Mouse (Mus musculus): ENCODE data around the gene Kif1a. TPM values are rescaled to one million over a fixed set of nuclear protein-coding genes. Genes with fewer than 3 reads are reported as not detected.
"Not testable (repeated sequence)": the region's sequence is repeated elsewhere in the genome, so short reads cannot be mapped to it uniquely, and the experiment has no call there.

Kif1a gene
- polyA plus RNA-seq, 1 experiment from 2014 or later = 182 TPM

DNA sequence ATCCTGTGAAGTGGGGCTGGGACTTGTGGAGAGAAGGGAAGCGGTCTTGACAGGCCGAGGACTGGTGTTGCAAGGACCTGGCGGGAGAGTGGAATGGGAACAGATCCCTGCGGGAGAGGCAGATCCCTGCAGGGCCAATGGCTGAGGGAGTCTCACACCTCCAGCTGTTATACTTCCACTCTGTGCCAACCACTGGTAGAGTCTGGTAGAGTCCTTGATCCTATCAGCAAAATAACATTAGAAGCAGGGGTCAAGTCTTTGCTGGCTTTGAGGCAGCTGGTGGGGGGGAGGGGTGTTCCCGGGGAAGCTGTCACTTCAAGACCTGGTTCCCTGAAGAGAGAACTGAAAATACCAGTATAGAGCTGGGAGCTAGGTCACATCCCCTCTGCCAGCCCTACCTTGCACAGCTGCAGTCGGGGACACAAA, 125.6 kb downstream of the Kif1a start:
- no peaks in the 10 kb centered on the region for H3K36me3 ChIP-seq (ENCODE audit: control insufficient read depth, insufficient read depth, low read length)
- no peak overlapping the region for H3K9ac ChIP-seq (ENCODE audit: low read length)
- no peak overlapping the region for H3K4me3 ChIP-seq (ENCODE audit: low read depth, low read length)
- WGBS = 62% methylated on average over 6 of the region's 6 CpGs
- no peaks in the 10 kb centered on the region for H3K4me1 ChIP-seq (ENCODE audit: control insufficient read depth, insufficient read depth, low read length)
- no peak for DNase-seq (ENCODE audit: low spot score)
- no peaks in the 10 kb centered on the region for H3K9me3 ChIP-seq (replicated peaks; ENCODE audit: control insufficient read depth, low read length)
- H3K27me3 ChIP-seq (replicated peaks; ENCODE audit: control insufficient read depth, insufficient read depth, low read length) = no peaks in the 10 kb centered on the region
- no peak overlapping the region for H3K27ac ChIP-seq (ENCODE audit: low read depth, low read length)
- H3K4me2 ChIP-seq (ENCODE audit: low read length) = no peak overlapping the region
- ATAC-seq = no peak

- no peak overlapping the region for H3K9ac ChIP-seq (ENCODE audit: low read length)
- H3K27ac ChIP-seq (ENCODE audit: low read depth, low read length) = no peak overlapping the region
- no peaks in the 10 kb centered on the region for H3K9me3 ChIP-seq (replicated peaks; ENCODE audit: control insufficient read depth, low read length)
- 79% methylated on average over 1 of the region's 1 CpGs for WGBS
- H3K4me3 ChIP-seq (ENCODE audit: low read depth, low read length) = no peak overlapping the region
- DNase-seq (ENCODE audit: low spot score) (peak; percentile 62), ATAC-seq (no peak)
- H3K27me3 ChIP-seq (replicated peaks; ENCODE audit: control insufficient read depth, insufficient read depth, low read length) = no peaks in the 10 kb centered on the region
- no peaks in the 10 kb centered on the region for H3K36me3 ChIP-seq (ENCODE audit: control insufficient read depth, insufficient read depth, low read length)
- H3K4me2 ChIP-seq (ENCODE audit: low read length) = no peak overlapping the region
- H3K4me1 ChIP-seq (ENCODE audit: control insufficient read depth, insufficient read depth, low read length) = no peaks in the 10 kb centered on the region
Observed at GRCm38 (mm10) chr1:92972854-92973253, 128.9 kb downstream of the Kif1a start.

- no peak overlapping the region for H3K4me2 ChIP-seq (ENCODE audit: low read length)
- no peak overlapping the region for H3K27ac ChIP-seq (ENCODE audit: low read depth, low read length)
- H3K4me1 ChIP-seq (ENCODE audit: control insufficient read depth, insufficient read depth, low read length) = no peaks in the 10 kb centered on the region
- H3K27me3 ChIP-seq (replicated peaks; ENCODE audit: control insufficient read depth, insufficient read depth, low read length) = no peaks in the 10 kb centered on the region
- H3K4me3 ChIP-seq (ENCODE audit: low read depth, low read length) = no peak overlapping the region
- no peaks in the 10 kb centered on the region for H3K9me3 ChIP-seq (replicated peaks; ENCODE audit: control insufficient read depth, low read length)
- WGBS = 93% methylated on average over 7 of the region's 7 CpGs
- no peak overlapping the region for H3K9ac ChIP-seq (ENCODE audit: low read length)
- no peaks in the 10 kb centered on the region for H3K36me3 ChIP-seq (ENCODE audit: control insufficient read depth, insufficient read depth, low read length)
- ATAC-seq (no peak), DNase-seq (ENCODE audit: low spot score) (no peak)
Observed at GRCm38 (mm10) chr1:92971879-92972795, 129.6 kb downstream of the Kif1a start.

GRCm38 (mm10) chr1:92970791-92971190, 131.0 kb downstream of the Kif1a start:
- H3K4me1 ChIP-seq (ENCODE audit: control insufficient read depth, insufficient read depth, low read length); DNase-seq (ENCODE audit: low spot score); H3K9ac ChIP-seq (ENCODE audit: low read length); ATAC-seq; H3K9me3 ChIP-seq (replicated peaks; ENCODE audit: control insufficient read depth, low read length); H3K27me3 ChIP-seq (replicated peaks; ENCODE audit: control insufficient read depth, insufficient read depth, low read length); H3K4me3 ChIP-seq (ENCODE audit: low read depth, low read length); H3K36me3 ChIP-seq (ENCODE audit: control insufficient read depth, insufficient read depth, low read length); H3K4me2 ChIP-seq (ENCODE audit: low read length); H3K27ac ChIP-seq (ENCODE audit: low read depth, low read length): not testable (repeated sequence)
- 91% methylated on average over 6 of the region's 6 CpGs for WGBS

Other genes with a start within 250 kb of the Kif1a start
- 1.5 and 2.4 TPM in 2 replicates for gene Ankmy1, start 199.0 kb downstream of the Kif1a start, polyA plus RNA-seq (2014; fragmentation: Nextera tagmentation; extraction: Ambion mirVana)
- 12.2 and 12.7 TPM in 2 replicates for gene Dusp28, start 195.0 kb downstream of the Kif1a start, polyA plus RNA-seq (2014; fragmentation: Nextera tagmentation; extraction: Ambion mirVana)
- 15.5 and 20.1 TPM in 2 replicates for gene Rnpepl1, start 191.2 kb downstream of the Kif1a start, polyA plus RNA-seq (2014; fragmentation: Nextera tagmentation; extraction: Ambion mirVana)
- gene Capn10, start 167.6 kb downstream of the Kif1a start, polyA plus RNA-seq (2014; fragmentation: Nextera tagmentation; extraction: Ambion mirVana) = 40.2 and 52.8 TPM in 2 replicates
- 0.29 and 0.33 TPM in 2 replicates for gene Gpr35, start 151.1 kb downstream of the Kif1a start, polyA plus RNA-seq (2014; fragmentation: Nextera tagmentation; extraction: Ambion mirVana)
- gene Aqp12, start 95.6 kb downstream of the Kif1a start, polyA plus RNA-seq (2014; fragmentation: Nextera tagmentation; extraction: Ambion mirVana) = not detected in 2 replicates
- gene Agxt, start 33.3 kb upstream of the Kif1a start, polyA plus RNA-seq (2014; fragmentation: Nextera tagmentation; extraction: Ambion mirVana) = not detected in 2 replicates
- gene 2310007B03Rik, start 59.0 kb upstream of the Kif1a start, polyA plus RNA-seq (2014; fragmentation: Nextera tagmentation; extraction: Ambion mirVana) = 0.10 and 0.19 TPM in 2 replicates
- 0.19 and 0.56 TPM in 2 replicates for gene Crocc2, start 66.8 kb upstream of the Kif1a start, polyA plus RNA-seq (2014; fragmentation: Nextera tagmentation; extraction: Ambion mirVana)
- 1.8 and 2.5 TPM in 2 replicates for gene Sned1, start 133.9 kb upstream of the Kif1a start, polyA plus RNA-seq (2014; fragmentation: Nextera tagmentation; extraction: Ambion mirVana)
- 21.9 and 28.0 TPM in 2 replicates for gene Mterf4, start 204.0 kb upstream of the Kif1a start, polyA plus RNA-seq (2014; fragmentation: Nextera tagmentation; extraction: Ambion mirVana)
- gene Ppp1r7, start 240.9 kb upstream of the Kif1a start, polyA plus RNA-seq (2014; fragmentation: Nextera tagmentation; extraction: Ambion mirVana) = 48.9 and 62.4 TPM in 2 replicates
- gene Pask, start 241.5 kb upstream of the Kif1a start, polyA plus RNA-seq (2014; fragmentation: Nextera tagmentation; extraction: Ambion mirVana) = 5.6 and 6.9 TPM in 2 replicates